Mouse (Mus musculus) intestine, postnatal 0 days (tissue): ENCODE data around the gene Eng. TPM values are rescaled to one million over a fixed set of nuclear protein-coding genes. Genes with fewer than 3 reads are reported as not detected.

Experiments
- ATAC-seq: fragments of 200-750 bp; cut with Nextera tagmentation; 2 replicates; pipeline ENCODE4 v1.8.0; 2017; ENCODE audit warnings: mild to moderate bottlenecking, moderate TSS enrichment, moderate library complexity
- H3K27ac ChIP-seq: fragments of 300-500 bp; sonication (generic); 2 replicates; pipeline ENCODE4 v1.5.1; 2014; ENCODE audit warnings: mild to moderate bottlenecking, low read depth, low read length, moderate library complexity
- H3K27me3 ChIP-seq: fragments of 300-500 bp; sonication (generic); replicated peaks from 2 replicates; pipeline ENCODE4 v1.6.1; 2014; ENCODE audit warnings: low read length, mixed read lengths; ENCODE audit not compliant: control insufficient read depth, insufficient read depth
- H3K36me3 ChIP-seq: fragments of 300-500 bp; sonication (generic); 2 replicates; pipeline ENCODE4 v1.6.1; 2014; ENCODE audit warnings: mild to moderate bottlenecking, moderate library complexity; ENCODE audit not compliant: control insufficient read depth, insufficient read depth
- H3K4me1 ChIP-seq: fragments of 300-500 bp; sonication (generic); replicated peaks from 2 replicates; pipeline ENCODE4 v1.6.1; 2014; ENCODE audit warnings: antibody characterized with exemption, low read length, mixed read lengths; ENCODE audit not compliant: control insufficient read depth, insufficient read depth
- H3K4me2 ChIP-seq: fragments of 300-500 bp; sonication (generic); replicated peaks from 2 replicates; pipeline ENCODE4 v1.6.1; 2014; ENCODE audit warnings: low read depth, mild to moderate bottlenecking, moderate library complexity
- H3K4me3 ChIP-seq: fragments of 300-500 bp; sonication (generic); 2 replicates; pipeline ENCODE4 v1.5.1; 2014; ENCODE audit warnings: low read depth, low read length
- H3K9ac ChIP-seq: fragments of 300-500 bp; sonication (generic); 2 replicates; pipeline ENCODE4 v1.6.1; 2014; ENCODE audit warnings: mild to moderate bottlenecking, low read depth, low read length
- H3K9me3 ChIP-seq: fragments of 300-500 bp; sonication (generic); 2 replicates; pipeline ENCODE4 v1.6.1; 2016; ENCODE audit warnings: mixed run types; ENCODE audit not compliant: control insufficient read depth
- CTCF ChIP-seq: sonication (generic); IDR thresholded peaks from 2 replicates; pipeline ENCODE4 v1.5.1; 2016; ENCODE audit warnings: low read depth, mild to moderate bottlenecking, control low read depth, antibody characterized with exemption, moderate library complexity
- WGBS: fragments of 180-500 bp; shearing (Covaris S2); extraction: QIAGEN DNeasy Blood & Tissue Kit; methylation state at CpG from one replicate; pipeline ENCODE4 v1.1.7; 2014; 5-methylcytosine and 5-hydroxymethylcytosine counted together
- microRNA counts: library from miRNA; unstranded; fragments of <30 nt; microRNA quantifications from one replicate; lab custom pipeline; 2016
- microRNA-seq: library from miRNA; unstranded; fragments of <30 nt; microRNA quantifications from one replicate; pipeline ENCODE4, GENCODE M21; 2016
- polyA plus RNA-seq: library from polyadenylated mRNA; unstranded; fragments of >200 nt; fragmentation: Nextera tagmentation; extraction: Ambion mirVana; gene quantifications from 2 replicates; pipeline ENCODE4 v1.2.1, GENCODE M21; 2015

The Eng gene
- polyA plus RNA-seq, 1 experiment from 2014 or later, result 32.2 TPM

- no peak for TF ChIP-seq CTCF
- no peak for ATAC-seq
- no peak overlapping the region for H3K4me2 ChIP-seq
- no peaks in the 10 kb centered on the region for H3K9me3 ChIP-seq
- no peaks in the 10 kb centered on the region for H3K36me3 ChIP-seq
- H3K9ac ChIP-seq, result no peak overlapping the region; the same call in 1 of the 2 replicates
- no peaks in the 10 kb centered on the region for H3K4me1 ChIP-seq
- no peaks in the 10 kb centered on the region for H3K27me3 ChIP-seq
- H3K27ac ChIP-seq, result 0 out of 2 replicates have a peak overlapping the region, but pooled peaks have one; percentile 28
- no peak overlapping the region for H3K4me3 ChIP-seq
- WGBS, result 49% methylated on average over 11 of the region's 11 CpGs
These were observed 84.5 kb downstream of the Eng start for GRCm38 (mm10) chr2:32730854-32731253.

GRCm38 (mm10) chr2:32731911-32732310, 85.5 kb downstream of the Eng start:
- H3K27ac ChIP-seq, result no peak overlapping the region
- no peaks in the 10 kb centered on the region for H3K4me1 ChIP-seq
- no peaks in the 10 kb centered on the region for H3K9me3 ChIP-seq
- H3K4me2 ChIP-seq, result no peak overlapping the region
- no peak for TF ChIP-seq CTCF
- H3K27me3 ChIP-seq, result no peaks in the 10 kb centered on the region
- no peak overlapping the region for H3K9ac ChIP-seq
- 50% methylated on average over 4 of the region's 4 CpGs for WGBS
- no peak for ATAC-seq
- H3K4me3 ChIP-seq, result no peak overlapping the region
- no peaks in the 10 kb centered on the region for H3K36me3 ChIP-seq

MicroRNAs encoded within 50 kb of the gene (microRNA counts, 519-probe panel; counts per million panel counts)
- microRNA mmu-miR-1954 (lab: Ali Mortazavi, UCI), result not detected
- microRNA mmu-miR-2861 (lab: Ali Mortazavi, UCI), result not detected

Small RNA genes within 50 kb of the gene (microRNA-seq; reads per million reads assigned to microRNA genes)
- gene Gm47291 (not detected), gene Mir1954 (not detected), gene Mir2861 (not detected), gene Mir3960 (not detected), gene Mir8093 (not detected)

Other genes with a start within 250 kb of the Eng start
- gene Naif1, start 196.1 kb upstream of the Eng start, polyA plus RNA-seq, result 2.9 and 3.2 TPM in 2 replicates
- 45.1 and 52.6 TPM in 2 replicates for gene Slc25a25, start 195.2 kb upstream of the Eng start, polyA plus RNA-seq
- 18.0 and 18.4 TPM in 2 replicates for gene Fam102a, start 111.3 kb upstream of the Eng start, polyA plus RNA-seq
- 120 and 124 TPM in 2 replicates for gene Dpm2, start 75.7 kb upstream of the Eng start, polyA plus RNA-seq
- not detected in 2 replicates for gene Pip5kl1, start 71.8 kb upstream of the Eng start, polyA plus RNA-seq
- gene 9430097D07Rik, start 70.9 kb upstream of the Eng start, polyA plus RNA-seq, result 0.14 TPM in 1 of 2 replicates, not detected in the other
- 5.7 and 6.6 TPM in 2 replicates for gene St6galnac4, start 59.5 kb upstream of the Eng start, polyA plus RNA-seq
- 8.3 and 9.1 TPM in 2 replicates for gene St6galnac6, start 46.9 kb upstream of the Eng start, polyA plus RNA-seq
- 10.5 and 12.1 TPM in 2 replicates for gene Ak1, start 24.8 kb upstream of the Eng start, polyA plus RNA-seq
- gene Fpgs, start 57.5 kb downstream of the Eng start, polyA plus RNA-seq, result 12.4 and 15.2 TPM in 2 replicates
- gene Cdk9, start 66.5 kb downstream of the Eng start, polyA plus RNA-seq, result 54.0 and 62.2 TPM in 2 replicates
- gene Sh2d3c, start 74.5 kb downstream of the Eng start, polyA plus RNA-seq, result 11.2 and 11.7 TPM in 2 replicates
- gene 6330409D20Rik, start 94.4 kb downstream of the Eng start, polyA plus RNA-seq, result 0.18 TPM in 2 replicates
- gene Tor2a, start 110.6 kb downstream of the Eng start, polyA plus RNA-seq, result 59.2 and 60.4 TPM in 2 replicates
- gene Ttc16, start 129.0 kb downstream of the Eng start, polyA plus RNA-seq, result 0.04 and 0.09 TPM in 2 replicates
- gene Ptrh1, start 129.2 kb downstream of the Eng start, polyA plus RNA-seq, result 8.4 and 10.5 TPM in 2 replicates
- gene Cfap157, start 137.8 kb downstream of the Eng start, polyA plus RNA-seq, result 0.47 and 0.76 TPM in 2 replicates
- 12.1 and 12.2 TPM in 2 replicates for gene Stxbp1, start 200.7 kb downstream of the Eng start, polyA plus RNA-seq
- gene Fam129b, start 229.5 kb downstream of the Eng start, polyA plus RNA-seq, result 13.9 and 15.3 TPM in 2 replicates